Mouse (Mus musculus) megakaryocyte, embryonic 14.5 days (primary cell): ENCODE data around the gene Slc25a11.

Experiments used
- FLI1 ChIP-seq: IDR thresholded peaks from 2 replicates; pipeline ENCODE4 v1.6.1; 2012; ENCODE audit warnings: low read length, inconsistent platforms, mixed read lengths
- GATA1 ChIP-seq: IDR thresholded peaks from 3 replicates; pipeline ENCODE4 v1.6.1; 2012; ENCODE audit warnings: mixed read lengths, low read length, inconsistent platforms, borderline replicate concordance

DNA sequence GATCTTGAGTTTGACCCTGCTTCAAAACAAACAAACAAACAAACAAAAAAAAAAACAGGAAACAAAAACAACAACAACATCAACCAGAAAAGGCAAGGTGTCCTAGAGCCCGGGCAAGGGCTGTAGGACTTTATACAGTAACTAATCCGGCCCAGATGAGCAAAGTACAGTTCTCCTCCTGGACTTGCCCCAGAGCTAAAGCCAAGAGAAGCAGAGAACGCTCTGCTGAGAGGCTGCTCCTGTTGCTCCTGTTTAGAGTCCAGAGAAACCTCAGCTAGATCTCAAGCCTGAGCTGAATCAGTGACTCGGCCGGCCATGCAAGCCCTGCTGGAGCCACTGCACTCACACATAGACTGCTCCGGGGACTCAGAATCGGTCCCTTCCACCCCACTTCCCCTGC is 17.1 kb downstream of the Slc25a11 start:
- no peak for TF ChIP-seq GATA1
- TF ChIP-seq FLI1, result no peak
